Mouse (Mus musculus) megakaryocyte, embryonic 14.5 days (primary cell): ENCODE measurements around the gene Cd55b. TPM values are rescaled to one million over a fixed set of nuclear protein-coding genes. Genes with fewer than 3 reads are reported as not detected.

Experiments
- H3K27me3 ChIP-seq: replicated peaks from 2 replicates; pipeline ENCODE3; 2012; ENCODE audit warnings: inconsistent platforms
- H3K36me3 ChIP-seq: replicated peaks from 2 replicates; pipeline ENCODE3; 2012; ENCODE audit warnings: low read length, inconsistent platforms, mixed read lengths
- H3K4me1 ChIP-seq: 2 replicates; pipeline ENCODE4 v1.6.1; 2012; ENCODE audit warnings: inconsistent platforms
- H3K4me3 ChIP-seq: replicated peaks from 2 replicates; pipeline ENCODE3; 2012; ENCODE audit warnings: moderate library complexity, mild to moderate bottlenecking, inconsistent platforms
- H3K9me3 ChIP-seq: 2 replicates; pipeline ENCODE4 v1.6.1; 2012; ENCODE audit warnings: inconsistent platforms
- FLI1 ChIP-seq: IDR thresholded peaks from 2 replicates; pipeline ENCODE4 v1.6.1; 2012; ENCODE audit warnings: low read length, inconsistent platforms, mixed read lengths
- GATA1 ChIP-seq: IDR thresholded peaks from 3 replicates; pipeline ENCODE4 v1.6.1; 2012; ENCODE audit warnings: mixed read lengths, low read length, inconsistent platforms, borderline replicate concordance
- polyA plus RNA-seq: library from polyadenylated mRNA; stranded (reverse); fragments of >175 nt; gene quantifications from 2 replicates; pipeline ENCODE4 v1.2.3, GENCODE M21; 2012; ENCODE audit warnings: low replicate concordance; ENCODE audit not compliant: insufficient read depth

Cd55b gene
- polyA plus RNA-seq, 1 experiment: not detected

GRCm38 (mm10) chr1:130377726-130378429 lies 44.9 kb downstream of the Cd55b start:
- Histone ChIP-seq H3K4me3 (no peak overlapping the region), H3K9me3 (no peaks in the 10 kb centered on the region), H3K27me3 (no peaks in the 10 kb centered on the region), H3K4me1 (peaks cover 24% of the 10 kb centered on the region), H3K36me3 (no peaks in the 10 kb centered on the region)
- no peak for TF ChIP-seq FLI1
- TF ChIP-seq GATA1: no peak

DNA sequence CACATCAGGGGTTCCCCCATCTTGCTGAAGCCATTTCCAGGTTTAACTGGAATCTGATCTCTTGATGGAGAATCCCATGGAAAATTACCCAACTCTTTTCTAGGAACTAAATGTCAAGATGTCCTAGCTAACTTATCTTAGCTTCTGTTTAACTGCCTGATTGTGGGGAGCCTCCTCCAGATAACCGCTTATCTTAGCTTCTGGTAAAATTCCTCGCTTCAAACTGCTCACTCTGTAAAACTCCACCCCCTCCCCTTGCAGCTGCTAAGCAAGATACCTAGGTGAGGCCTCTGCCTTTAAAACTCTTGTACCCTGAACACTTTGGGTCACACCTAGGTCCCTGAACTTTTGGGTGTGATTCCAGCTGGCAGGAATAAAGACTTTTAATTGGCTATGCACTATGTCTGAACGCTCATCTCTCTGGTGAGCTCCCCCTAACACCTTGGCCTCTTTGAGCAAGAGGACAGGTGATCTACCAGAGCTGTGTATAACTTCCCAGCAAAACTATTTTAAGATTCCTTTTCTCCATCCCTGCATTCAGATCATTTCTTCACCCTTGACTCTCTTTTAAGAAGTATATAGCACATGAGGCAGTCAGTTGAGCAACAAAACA lies 48.5 kb downstream of the Cd55b start:
- no peaks in the 10 kb centered on the region for H3K27me3 ChIP-seq
- no peaks in the 10 kb centered on the region for H3K36me3 ChIP-seq
- H3K9me3 ChIP-seq: no peaks in the 10 kb centered on the region
- peaks cover 29% of the 10 kb centered on the region for H3K4me1 ChIP-seq
- TF ChIP-seq FLI1 (no peak), GATA1 (no peak)
- no peak overlapping the region for H3K4me3 ChIP-seq

DNA sequence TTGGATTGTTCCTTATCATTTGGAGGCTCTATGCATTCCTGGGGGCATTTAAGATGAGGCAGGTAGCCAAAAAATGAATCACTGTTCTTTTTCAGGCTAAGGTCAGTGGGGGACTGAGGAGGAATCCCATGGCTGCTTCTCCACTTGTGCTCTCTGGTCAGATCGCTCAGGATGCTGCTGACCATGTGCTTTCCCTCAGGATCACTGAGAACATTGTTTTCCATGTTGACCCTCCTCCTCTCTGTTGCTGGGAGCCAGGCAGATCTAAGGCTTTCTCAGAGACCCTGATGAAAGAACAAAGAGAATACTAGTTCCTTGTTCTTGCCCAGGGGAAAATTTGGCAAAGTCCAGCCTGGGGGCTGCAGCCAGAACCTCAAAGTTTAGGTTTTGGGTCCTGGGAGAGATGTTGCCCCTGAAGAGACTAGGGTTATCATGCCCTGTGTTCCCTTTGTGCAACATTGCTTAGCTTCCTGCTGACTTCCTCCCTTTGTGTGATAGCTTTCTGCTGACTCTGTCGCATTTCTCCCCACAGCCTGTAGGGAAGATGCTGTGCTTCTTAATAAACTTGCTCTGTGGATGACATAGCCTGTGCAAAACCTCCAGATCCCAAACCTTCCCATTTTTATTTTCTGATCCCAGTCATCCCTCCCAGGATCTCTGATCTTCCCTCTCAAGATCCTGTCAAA lies 49.3 kb downstream of the Cd55b start:
- no peaks in the 10 kb centered on the region for H3K36me3 ChIP-seq
- peaks cover 2% of the 10 kb centered on the region for H3K27me3 ChIP-seq
- no peaks in the 10 kb centered on the region for H3K9me3 ChIP-seq
- TF ChIP-seq GATA1 (no peak), FLI1 (no peak)
- H3K4me1 ChIP-seq: peaks cover 29% of the 10 kb centered on the region
- no peak overlapping the region for H3K4me3 ChIP-seq

DNA sequence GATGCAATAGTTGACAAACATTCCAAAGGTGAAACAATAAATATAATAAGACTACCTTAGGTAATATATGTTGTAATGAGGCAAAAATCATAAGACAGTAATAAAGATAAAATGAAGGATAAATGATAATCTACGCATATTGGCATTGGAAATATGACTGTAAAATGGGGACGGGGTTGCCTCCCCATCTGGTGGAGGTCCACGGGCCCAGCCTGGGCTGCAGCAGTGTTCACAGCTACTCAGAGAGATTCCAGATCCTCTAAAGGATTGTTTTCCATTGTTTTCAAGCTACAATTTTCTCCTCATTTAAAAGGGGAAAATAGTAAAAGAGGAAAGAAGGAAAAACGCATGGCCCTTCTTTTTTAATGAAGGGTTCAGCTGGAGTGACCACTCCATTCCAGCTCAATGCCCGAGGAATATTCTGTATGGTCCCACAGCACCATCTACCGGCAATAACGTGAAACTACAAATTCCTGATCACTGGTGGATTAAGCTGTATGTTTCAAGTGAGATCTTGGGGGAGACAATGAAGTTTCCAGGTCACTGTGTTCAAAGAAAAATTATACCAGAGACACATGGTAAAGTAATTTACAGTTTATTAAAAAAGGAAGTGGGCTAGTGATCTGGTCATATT lies 50.8 kb downstream of the Cd55b start:
- Histone ChIP-seq H3K27me3 (peaks cover 5% of the 10 kb centered on the region), H3K9me3 (no peaks in the 10 kb centered on the region), H3K4me1 (peaks cover 29% of the 10 kb centered on the region), H3K4me3 (no peak overlapping the region), H3K36me3 (no peaks in the 10 kb centered on the region)
- TF ChIP-seq GATA1: no peak
- no peak for TF ChIP-seq FLI1

DNA sequence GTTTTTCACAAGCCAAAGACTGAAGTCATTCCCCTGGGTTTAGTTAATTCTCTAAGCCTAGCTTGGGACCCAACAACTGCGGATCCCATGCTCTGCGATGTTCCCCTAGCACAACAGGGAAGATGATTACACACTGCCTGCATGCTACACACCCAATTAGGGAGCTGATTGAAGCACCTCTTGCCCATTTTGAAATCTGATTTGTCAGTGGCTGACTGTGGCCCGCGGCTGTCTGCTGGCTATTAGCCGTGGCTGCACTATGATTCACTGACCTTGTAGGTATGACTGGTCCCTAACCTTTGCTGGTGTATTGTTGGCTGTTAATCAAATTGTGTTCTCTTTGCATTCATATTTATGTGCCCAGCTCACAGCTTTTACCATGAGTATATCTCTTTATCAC lies 51.5 kb downstream of the Cd55b start:
- TF ChIP-seq FLI1 (no peak), GATA1 (no peak)
- Histone ChIP-seq H3K4me3 (no peak overlapping the region), H3K9me3 (no peaks in the 10 kb centered on the region), H3K4me1 (peaks cover 29% of the 10 kb centered on the region), H3K36me3 (no peaks in the 10 kb centered on the region), H3K27me3 (peaks cover 5% of the 10 kb centered on the region)

- Histone ChIP-seq H3K4me3 (no peak overlapping the region), H3K9me3 (no peaks in the 10 kb centered on the region), H3K27me3 (no peaks in the 10 kb centered on the region), H3K36me3 (no peaks in the 10 kb centered on the region), H3K4me1 (no peaks in the 10 kb centered on the region)
- TF ChIP-seq GATA1: no peak
- no peak for TF ChIP-seq FLI1
These were observed 72.7 kb downstream of the Cd55b start for GRCm38 (mm10) chr1:130350077-130350635.

DNA sequence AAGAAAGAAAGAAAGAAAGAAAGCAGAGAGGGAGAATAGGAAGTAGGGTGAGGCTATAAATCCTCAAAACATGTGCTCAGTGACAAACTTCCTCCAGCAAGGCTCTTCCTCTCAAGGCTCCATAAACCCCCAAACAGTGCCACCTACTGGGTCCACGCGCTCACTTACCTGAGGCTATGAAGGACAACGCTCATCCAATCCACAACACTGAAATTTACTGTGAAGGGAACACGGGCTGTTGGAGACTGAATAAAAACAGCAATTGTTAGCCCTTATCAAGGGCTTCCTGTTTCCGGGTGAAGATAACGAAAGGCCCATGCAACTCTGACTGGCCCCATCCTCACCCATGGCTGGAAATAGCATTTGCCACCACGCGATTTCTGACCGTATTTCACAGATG lies 80.4 kb downstream of the Cd55b start:
- TF ChIP-seq FLI1 (no peak), GATA1 (no peak)
- Histone ChIP-seq H3K9me3 (no peaks in the 10 kb centered on the region), H3K27me3 (no peaks in the 10 kb centered on the region), H3K4me1 (peaks cover 5% of the 10 kb centered on the region), H3K4me3 (no peak overlapping the region), H3K36me3 (no peaks in the 10 kb centered on the region)

Other genes starting within 250 kb of the Cd55b start
- gene Cd55, start 39.7 kb upstream of the Cd55b start, polyA plus RNA-seq: 7.2 and 24.3 TPM in 2 replicates
- gene Zp3r, start 206.6 kb upstream of the Cd55b start, polyA plus RNA-seq: not detected in 2 replicates
- not detected in 2 replicates for gene C4bp, start 238.6 kb upstream of the Cd55b start, polyA plus RNA-seq